Mouse (Mus musculus): Measurements from ENCODE around the gene Cx3cr1. TPM values are rescaled to one million over a fixed set of nuclear protein-coding genes. Genes with fewer than 3 reads are reported as not detected.
A peak's percentile ranks its signal among the peaks of the same experiment; 100 is the strongest.

Cx3cr1 gene
- polyA plus RNA-seq, 1 experiment from 2014 or later = 7.8 TPM

GRCm38 (mm10) chr9:119975286-119975685 is 94.4 kb downstream of the Cx3cr1 start:
- Histone ChIP-seq H3K4me1 (peaks cover 24% of the 10 kb centered on the region), H3K4me3 (no peak overlapping the region), H3K4me2 (replicated peaks) (no peak overlapping the region), H3K9ac (no peak overlapping the region), H3K36me3 (no peaks in the 10 kb centered on the region), H3K27ac (no peak overlapping the region), H3K27me3 (replicated peaks) (no peaks in the 10 kb centered on the region), H3K9me3 (no peaks in the 10 kb centered on the region)
- 96% methylated on average over 4 of the region's 4 CpGs for WGBS
- ATAC-seq (ENCODE audit: low FRiP score, low read depth) = no peak

- Histone ChIP-seq H3K9ac (no peak overlapping the region), H3K9me3 (no peaks in the 10 kb centered on the region), H3K4me2 (replicated peaks) (no peak overlapping the region), H3K4me3 (no peak overlapping the region), H3K36me3 (no peaks in the 10 kb centered on the region), H3K27ac (no peak overlapping the region), H3K27me3 (replicated peaks) (no peaks in the 10 kb centered on the region), H3K4me1 (peaks cover 25% of the 10 kb centered on the region)
- 85% methylated on average over 5 of the region's 5 CpGs for WGBS
- no peak for ATAC-seq (ENCODE audit: low FRiP score, low read depth)
Measured at GRCm38 (mm10) chr9:119974609-119975008, 95.1 kb downstream of the Cx3cr1 start.

DNA sequence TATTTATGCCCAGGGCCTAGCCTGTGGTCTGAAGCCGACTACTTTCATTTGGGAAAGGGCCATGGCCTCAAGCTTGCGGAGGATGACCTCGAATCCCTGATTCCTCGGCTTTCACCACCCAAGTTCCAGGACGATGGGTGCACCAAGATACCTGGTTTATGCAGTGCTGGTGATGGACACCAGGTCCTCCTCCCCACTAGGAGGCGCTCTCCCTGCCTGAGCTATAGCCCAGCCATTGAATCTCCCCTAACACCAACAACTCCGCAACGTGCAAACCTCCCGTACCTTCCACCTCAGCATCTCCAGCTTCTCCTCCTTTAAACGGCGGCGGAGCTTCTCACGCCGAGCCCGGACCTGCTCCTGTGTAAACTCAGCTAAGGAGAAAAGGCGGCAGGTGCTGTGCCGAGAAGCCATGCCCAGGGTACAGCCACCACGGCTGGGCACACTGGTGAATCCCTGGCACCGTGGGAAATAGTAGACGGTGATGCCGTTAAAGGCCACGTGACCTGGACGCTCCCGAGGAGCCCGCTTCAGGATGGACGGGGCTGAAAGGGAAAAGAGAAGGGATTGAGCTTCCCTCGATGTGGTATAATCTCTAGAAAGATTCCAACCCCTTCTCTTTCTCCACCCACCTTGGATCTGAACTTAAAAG is 95.7 kb downstream of the Cx3cr1 start:
- H3K36me3 ChIP-seq = no peaks in the 10 kb centered on the region
- H3K27ac ChIP-seq = no peak overlapping the region
- no peak overlapping the region for H3K9ac ChIP-seq
- H3K4me3 ChIP-seq = no peak overlapping the region
- H3K4me1 ChIP-seq = peaks cover 25% of the 10 kb centered on the region
- H3K27me3 ChIP-seq (replicated peaks) = no peaks in the 10 kb centered on the region
- H3K4me2 ChIP-seq (replicated peaks) = no peak overlapping the region
- no peaks in the 10 kb centered on the region for H3K9me3 ChIP-seq
- no peak for ATAC-seq (ENCODE audit: low FRiP score, low read depth)
- 92% methylated on average over 27 of the region's 27 CpGs for WGBS

DNA sequence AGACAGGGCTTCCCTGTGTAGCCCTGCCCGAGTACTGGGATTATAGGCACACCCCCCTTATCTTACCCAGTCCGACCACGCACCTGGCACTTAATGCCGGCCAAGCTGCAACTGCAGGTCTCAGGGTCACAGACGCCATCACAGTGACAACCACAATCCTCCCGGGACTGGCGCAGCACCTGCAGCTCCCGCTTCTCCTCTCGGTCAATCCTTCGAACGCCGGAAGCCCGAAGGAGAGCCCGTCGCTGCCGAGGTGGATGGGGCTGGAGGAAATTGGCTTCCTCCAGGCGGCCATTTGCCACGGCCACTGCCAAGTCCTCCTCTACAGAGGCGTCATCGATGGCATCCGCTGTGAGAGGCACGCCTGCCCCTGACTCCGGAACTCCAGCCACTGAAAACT is 96.4 kb downstream of the Cx3cr1 start:
- Histone ChIP-seq H3K4me2 (replicated peaks) (no peak overlapping the region), H3K36me3 (no peaks in the 10 kb centered on the region), H3K27ac (no peak overlapping the region), H3K4me1 (peaks cover 21% of the 10 kb centered on the region), H3K9me3 (no peaks in the 10 kb centered on the region), H3K9ac (no peak overlapping the region), H3K4me3 (no peak overlapping the region), H3K27me3 (replicated peaks) (no peaks in the 10 kb centered on the region)
- ATAC-seq (ENCODE audit: low FRiP score, low read depth) = no peak
- WGBS = 95% methylated on average over 23 of the region's 23 CpGs

DNA sequence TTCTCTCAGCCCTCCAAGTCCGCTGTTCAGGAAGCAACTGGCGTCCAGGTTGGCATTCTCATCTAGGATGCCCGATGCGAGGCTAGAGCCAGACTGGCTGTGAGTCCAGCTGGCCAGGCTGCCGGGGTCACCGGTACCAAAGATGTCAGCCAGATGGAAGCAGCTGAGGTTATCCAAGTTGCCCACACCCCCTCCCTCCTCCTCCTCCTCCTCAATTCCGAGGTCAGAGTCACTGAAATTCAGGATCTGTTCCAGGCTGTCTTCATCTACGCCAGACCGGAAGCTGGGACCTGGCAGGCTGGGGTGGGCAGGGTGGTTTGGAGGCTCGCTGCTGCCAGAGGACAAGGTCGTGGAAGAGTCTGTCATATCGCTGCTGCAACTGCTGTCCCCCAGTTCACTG is 97.1 kb downstream of the Cx3cr1 start:
- Histone ChIP-seq H3K4me1 (peaks cover 14% of the 10 kb centered on the region; the same call in 1 of the 2 replicates), H3K4me3 (no peak overlapping the region), H3K9ac (no peak overlapping the region), H3K27ac (no peak overlapping the region), H3K27me3 (replicated peaks) (no peaks in the 10 kb centered on the region), H3K4me2 (replicated peaks) (no peak overlapping the region), H3K9me3 (no peaks in the 10 kb centered on the region), H3K36me3 (no peaks in the 10 kb centered on the region)
- WGBS = 93% methylated on average over 12 of the region's 12 CpGs
- ATAC-seq (ENCODE audit: low FRiP score, low read depth) = no peak

DNA sequence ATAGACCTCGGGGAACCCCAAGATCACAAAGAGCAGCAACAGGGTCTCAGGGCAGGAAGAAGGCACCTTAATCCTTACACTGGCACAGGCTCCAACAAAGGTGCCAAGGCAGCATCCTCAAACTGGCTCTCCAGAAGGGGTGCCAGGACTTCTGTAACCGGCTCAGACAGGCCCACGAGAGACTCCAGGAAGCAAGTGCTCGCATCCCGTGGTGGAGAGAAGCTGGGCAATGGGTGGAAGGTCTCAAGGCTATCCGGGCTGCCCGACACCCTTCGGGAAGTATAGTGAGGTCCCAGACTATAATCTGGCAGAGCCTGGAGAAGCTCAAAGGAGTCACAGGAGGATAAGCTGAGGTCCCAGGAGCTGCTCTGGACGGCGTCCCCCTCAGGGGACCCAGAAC is 97.5 kb downstream of the Cx3cr1 start:
- Histone ChIP-seq H3K9ac (no peak overlapping the region), H3K36me3 (no peaks in the 10 kb centered on the region), H3K9me3 (no peaks in the 10 kb centered on the region), H3K27ac (no peak overlapping the region), H3K27me3 (replicated peaks) (no peaks in the 10 kb centered on the region), H3K4me1 (peaks cover 10% of the 10 kb centered on the region; the same call in 1 of the 2 replicates), H3K4me2 (replicated peaks) (no peak overlapping the region), H3K4me3 (no peak overlapping the region)
- no peak for ATAC-seq (ENCODE audit: low FRiP score, low read depth)
- 96% methylated on average over 10 of the region's 10 CpGs for WGBS

DNA sequence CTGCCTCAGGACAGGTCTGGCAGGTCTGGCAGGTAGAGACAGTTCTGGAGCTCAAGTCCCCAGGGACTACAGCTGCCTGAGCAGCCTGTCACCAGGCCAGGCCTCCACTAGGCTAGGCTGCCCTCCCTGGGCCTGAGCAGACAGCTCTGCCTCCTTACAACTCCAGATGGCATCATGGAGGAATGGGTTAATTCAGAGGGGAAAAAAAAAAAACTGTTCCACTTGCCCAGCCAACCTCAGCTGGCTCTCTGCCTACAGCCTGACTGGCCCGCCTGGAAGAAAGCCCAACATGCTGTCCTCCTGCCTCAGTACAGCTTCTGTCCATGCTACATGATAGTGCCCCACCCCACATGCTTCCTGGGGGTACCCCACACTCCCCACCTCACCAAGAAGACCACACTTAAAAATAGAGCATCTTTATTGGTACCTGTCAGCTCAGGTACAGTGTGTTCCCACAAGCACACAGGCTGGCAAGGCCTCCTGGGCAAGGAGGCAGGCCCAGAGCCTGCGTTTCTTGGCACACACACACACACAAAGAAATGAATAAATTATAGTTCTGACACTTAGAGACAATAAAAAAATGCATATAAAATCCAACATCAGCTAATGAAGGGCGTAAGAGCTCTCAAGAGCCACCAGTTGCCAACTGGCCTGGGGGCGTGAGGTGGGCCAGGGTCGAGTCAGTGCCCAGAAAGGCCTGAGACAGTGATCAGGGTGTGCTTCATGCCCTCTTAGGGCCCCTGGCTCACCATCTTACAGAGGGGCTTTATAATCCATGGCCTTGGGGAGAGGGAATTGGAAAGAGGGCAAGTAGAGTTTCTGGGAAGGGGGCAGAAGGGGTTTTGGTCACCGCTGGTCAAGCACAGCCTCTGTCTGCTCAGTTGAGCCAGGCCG is 98.7 kb downstream of the Cx3cr1 start:
- 85% methylated on average over 7 of the region's 7 CpGs for WGBS
- Histone ChIP-seq H3K27me3 (replicated peaks) (no peaks in the 10 kb centered on the region), H3K4me1 (peaks cover 9% of the 10 kb centered on the region; the same call in 1 of the 2 replicates), H3K36me3 (no peaks in the 10 kb centered on the region), H3K9ac (no peak overlapping the region), H3K4me3 (no peak overlapping the region), H3K4me2 (replicated peaks) (no peak overlapping the region), H3K9me3 (no peaks in the 10 kb centered on the region), H3K27ac (no peak overlapping the region)
- ATAC-seq (ENCODE audit: low FRiP score, low read depth) = 0 out of 2 replicates have a peak, but pooled peaks have one; percentile 33

GRCm38 (mm10) chr9:119970221-119970620 is 99.5 kb downstream of the Cx3cr1 start:
- H3K4me3 ChIP-seq = no peak overlapping the region
- 40% methylated on average over 6 of the region's 6 CpGs for WGBS
- no peak overlapping the region for H3K4me2 ChIP-seq (replicated peaks)
- H3K4me1 ChIP-seq = peaks cover 9% of the 10 kb centered on the region; the same call in 1 of the 2 replicates
- no peak overlapping the region for H3K27ac ChIP-seq
- H3K27me3 ChIP-seq (replicated peaks) = no peaks in the 10 kb centered on the region
- ATAC-seq (ENCODE audit: low FRiP score, low read depth) = no peak
- H3K9ac ChIP-seq = no peak overlapping the region
- H3K9me3 ChIP-seq = no peaks in the 10 kb centered on the region
- H3K36me3 ChIP-seq = no peaks in the 10 kb centered on the region

DNA sequence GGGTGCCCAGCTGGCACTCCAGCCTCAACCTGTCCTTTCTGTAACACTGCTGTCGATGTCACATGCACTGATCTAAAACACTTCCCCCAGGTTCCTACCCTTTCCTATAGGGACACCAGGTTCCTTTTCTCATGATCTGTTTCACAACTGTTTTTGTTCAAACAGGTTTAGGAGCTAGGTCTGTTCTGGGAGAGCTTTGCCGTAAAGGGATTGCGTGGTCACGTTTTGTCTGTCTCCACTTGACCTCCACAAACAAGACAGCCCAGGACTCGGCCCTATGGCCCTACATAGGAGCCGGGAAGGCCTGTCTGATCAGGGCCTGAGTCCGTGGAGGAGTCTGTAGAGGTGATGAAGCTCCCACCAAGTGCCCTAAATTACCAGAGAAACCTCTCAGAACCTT is 99.9 kb downstream of the Cx3cr1 start:
- Histone ChIP-seq H3K27ac (no peak overlapping the region), H3K9me3 (no peaks in the 10 kb centered on the region), H3K4me2 (replicated peaks) (no peak overlapping the region), H3K9ac (no peak overlapping the region), H3K27me3 (replicated peaks) (no peaks in the 10 kb centered on the region), H3K36me3 (no peaks in the 10 kb centered on the region), H3K4me1 (peaks cover 9% of the 10 kb centered on the region; the same call in 1 of the 2 replicates), H3K4me3 (no peak overlapping the region)
- WGBS = 90% methylated on average over 7 of the region's 7 CpGs
- ATAC-seq (ENCODE audit: low FRiP score, low read depth) = no peak

- no peak overlapping the region for H3K27ac ChIP-seq
- no peaks in the 10 kb centered on the region for H3K36me3 ChIP-seq
- H3K4me1 ChIP-seq = peaks cover 16% of the 10 kb centered on the region; the same call in 1 of the 2 replicates
- H3K9me3 ChIP-seq = no peaks in the 10 kb centered on the region
- H3K4me2 ChIP-seq (replicated peaks) = no peak overlapping the region
- no peak overlapping the region for H3K4me3 ChIP-seq
- ATAC-seq (ENCODE audit: low FRiP score, low read depth) = no peak
- H3K9ac ChIP-seq = no peak overlapping the region
- WGBS = 89% methylated on average over 26 of the region's 26 CpGs
- H3K27me3 ChIP-seq (replicated peaks) = 0 out of 2 replicates have a peak, but pooled peaks cover 3% of the 10 kb centered on the region
Measured at GRCm38 (mm10) chr9:119966221-119966910, 103.3 kb downstream of the Cx3cr1 start.

DNA sequence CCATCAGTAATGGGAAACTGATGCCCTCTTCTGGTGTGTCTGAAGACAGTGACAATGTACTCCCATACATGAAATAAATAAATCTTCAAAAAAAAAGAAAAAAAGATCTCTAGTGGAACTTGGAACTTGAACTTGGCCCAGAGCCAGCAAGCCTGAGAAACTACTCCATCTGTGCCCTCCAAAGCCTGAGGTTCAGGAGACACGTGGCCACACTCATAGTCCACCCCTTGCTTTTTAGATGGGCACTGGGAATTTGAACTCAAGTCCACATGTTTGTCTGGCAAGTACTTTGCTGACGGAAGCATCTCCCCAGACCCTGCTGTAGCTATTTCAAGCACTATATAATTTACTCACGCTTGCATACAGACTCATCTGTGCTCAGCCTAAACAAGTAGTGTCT is 104.5 kb downstream of the Cx3cr1 start:
- Histone ChIP-seq H3K4me2 (replicated peaks) (no peak overlapping the region), H3K4me1 (peaks cover 8% of the 10 kb centered on the region; the same call in 1 of the 2 replicates), H3K9me3 (no peaks in the 10 kb centered on the region), H3K4me3 (no peak overlapping the region), H3K36me3 (no peaks in the 10 kb centered on the region), H3K9ac (no peak overlapping the region), H3K27ac (no peak overlapping the region), H3K27me3 (replicated peaks) (0 out of 2 replicates have a peak, but pooled peaks cover 3% of the 10 kb centered on the region)
- 79% methylated on average over 3 of the region's 3 CpGs for WGBS
- no peak for ATAC-seq (ENCODE audit: low FRiP score, low read depth)

- no peak overlapping the region for H3K27ac ChIP-seq
- ATAC-seq (ENCODE audit: low FRiP score, low read depth) = no peak
- peaks cover 8% of the 10 kb centered on the region; the same call in 1 of the 2 replicates for H3K4me1 ChIP-seq
- H3K9ac ChIP-seq = no peak overlapping the region
- 87% methylated on average over 3 of the region's 3 CpGs for WGBS
- no peaks in the 10 kb centered on the region for H3K9me3 ChIP-seq
- H3K4me3 ChIP-seq = no peak overlapping the region
- no peaks in the 10 kb centered on the region for H3K36me3 ChIP-seq
- H3K27me3 ChIP-seq (replicated peaks) = 0 out of 2 replicates have a peak, but pooled peaks cover 3% of the 10 kb centered on the region
- H3K4me2 ChIP-seq (replicated peaks) = no peak overlapping the region
Measured at GRCm38 (mm10) chr9:119964206-119964605, 105.5 kb downstream of the Cx3cr1 start.

Data from neural tube, embryonic 12.5 days (tissue).